Mouse (Mus musculus) brown adipose tissue, adult 24 weeks (tissue): ENCODE results near the gene Plcxd2. TPM values are rescaled to one million over a fixed set of nuclear protein-coding genes. Genes with fewer than 3 reads are reported as not detected.
A peak's percentile ranks its signal among the peaks of the same experiment; 100 is the strongest.

Source experiments
- H3K27ac ChIP-seq: fragments of 200-500 bp; replicated peaks from 2 replicates; pipeline ENCODE4 v1.5.1; 2012; ENCODE audit warnings: low read depth, mild to moderate bottlenecking, low read length
- H3K4me1 ChIP-seq: fragments of 200-500 bp; 2 replicates; pipeline ENCODE4 v1.6.1; 2012; ENCODE audit warnings: low read length, mixed read lengths; ENCODE audit not compliant: control insufficient read depth, insufficient read depth, insufficient read length
- H3K4me3 ChIP-seq: fragments of 200-500 bp; 2 replicates; pipeline ENCODE4 v1.5.1; 2012; ENCODE audit warnings: low read depth, mild to moderate bottlenecking, low read length, moderate library complexity; ENCODE audit not compliant: insufficient read depth
- polyA plus RNA-seq: library from polyadenylated mRNA; stranded (reverse); fragments of >200 nt; gene quantifications from 2 replicates; pipeline ENCODE4 v1.2.4, GENCODE M21; 2012; ENCODE audit not compliant: missing spikeins, insufficient read depth, insufficient read length

Plcxd2 gene
- polyA plus RNA-seq, 1 experiment, result 0.20 TPM

- Histone ChIP-seq H3K4me1 (no peaks in the 10 kb centered on the region), H3K4me3 (no peak overlapping the region), H3K27ac (no peak overlapping the region)
Observed at GRCm38 (mm10) chr16:45935956-45936483, 74.0 kb downstream of the Plcxd2 start.

- Histone ChIP-seq H3K4me3 (no peak overlapping the region), H3K4me1 (no peaks in the 10 kb centered on the region), H3K27ac (no peak overlapping the region)
Observed at GRCm38 (mm10) chr16:45934721-45935407, 75.2 kb downstream of the Plcxd2 start.

GRCm38 (mm10) chr16:45930308-45930707 is 79.7 kb downstream of the Plcxd2 start:
- H3K27ac ChIP-seq, result no peak overlapping the region
- H3K4me1 ChIP-seq, result peaks cover 3% of the 10 kb centered on the region; the same call in 1 of the 2 replicates
- no peak overlapping the region for H3K4me3 ChIP-seq

GRCm38 (mm10) chr16:45928090-45928489 is 81.9 kb downstream of the Plcxd2 start:
- H3K4me3 ChIP-seq, result no peak overlapping the region
- H3K4me1 ChIP-seq, result peaks cover 16% of the 10 kb centered on the region
- H3K27ac ChIP-seq, result no peak overlapping the region

GRCm38 (mm10) chr16:45927601-45928000 is 82.4 kb downstream of the Plcxd2 start:
- Histone ChIP-seq H3K4me1 (peaks cover 20% of the 10 kb centered on the region), H3K4me3 (no peak overlapping the region), H3K27ac (no peak overlapping the region)

GRCm38 (mm10) chr16:45926875-45927274 is 83.1 kb downstream of the Plcxd2 start:
- H3K27ac ChIP-seq, result no peak overlapping the region
- H3K4me3 ChIP-seq, result no peak overlapping the region
- peaks cover 20% of the 10 kb centered on the region for H3K4me1 ChIP-seq

- no peak overlapping the region for H3K27ac ChIP-seq
Observed at GRCm38 (mm10) chr16:45923731-45924424, 86.1 kb downstream of the Plcxd2 start.

GRCm38 (mm10) chr16:45922546-45923229 is 87.3 kb downstream of the Plcxd2 start:
- peak overlapping the region; percentile 34; the same call in 1 of the 2 replicates for H3K27ac ChIP-seq

More at GRCm38 (mm10) chr16:45923731-45924424, 86.1 kb downstream of the Plcxd2 start:
- Histone ChIP-seq H3K4me3 (no peak overlapping the region), H3K4me1 (peaks cover 20% of the 10 kb centered on the region)

GRCm38 (mm10) chr16:45919572-45919971 is 90.4 kb downstream of the Plcxd2 start:
- Histone ChIP-seq H3K27ac (no peak overlapping the region), H3K4me1 (peaks cover 16% of the 10 kb centered on the region), H3K4me3 (no peak overlapping the region)

More at GRCm38 (mm10) chr16:45922546-45923229, 87.3 kb downstream of the Plcxd2 start:
- no peak overlapping the region for H3K4me3 ChIP-seq
- peaks cover 20% of the 10 kb centered on the region for H3K4me1 ChIP-seq

Other genes starting within 250 kb of the Plcxd2 start
- 2.6 and 2.7 TPM in 2 replicates for gene Phldb2, start 56.6 kb downstream of the Plcxd2 start, polyA plus RNA-seq
- not detected in 2 replicates for gene Cd96, start 110.0 kb upstream of the Plcxd2 start, polyA plus RNA-seq
- 5.3 and 14.3 TPM in 2 replicates for gene Gm4737, start 144.9 kb upstream of the Plcxd2 start, polyA plus RNA-seq